Mouse (Mus musculus): ENCODE measurements around the gene Sh3bgrl2. TPM values are rescaled to one million over a fixed set of nuclear protein-coding genes. Genes with fewer than 3 reads are reported as not detected.

Gene Sh3bgrl2
- polyA plus RNA-seq, 1 experiment from 2014 or later: 17.3 TPM

GRCm38 (mm10) chr9:83646691-83647090 is 98.6 kb downstream of the Sh3bgrl2 start:
- Histone ChIP-seq H3K9me3 (ENCODE audit: low read length) (no peaks in the 10 kb centered on the region), H3K36me3 (ENCODE audit: insufficient read depth, low read length) (no peaks in the 10 kb centered on the region), H3K27me3 (replicated peaks; ENCODE audit: insufficient read depth, low read length) (no peaks in the 10 kb centered on the region), H3K4me3 (ENCODE audit: low read depth, low read length) (no peak overlapping the region), H3K4me2 (replicated peaks; ENCODE audit: low read depth, low read length) (no peak overlapping the region), H3K4me1 (ENCODE audit: insufficient read depth, low read depth, low read length) (0 out of 2 replicates have a peak, but pooled peaks cover 3% of the 10 kb centered on the region), H3K9ac (replicated peaks; ENCODE audit: low read depth) (no peak overlapping the region), H3K27ac (ENCODE audit: low read length) (no peak overlapping the region)
- ATAC-seq (no peak), DNase-seq (ENCODE audit: low spot score) (no peak)
- TF ChIP-seq EP300 (IDR thresholded peaks at IDR 0.05) (no peak), CTCF (IDR thresholded peaks at IDR 0.05) (no peak)
- whole genome bisulfite sequencing: 86% methylated on average over 5 of the region's 5 CpGs

- Histone ChIP-seq H3K27ac (ENCODE audit: low read length) (no peak overlapping the region), H3K4me3 (ENCODE audit: low read depth, low read length) (no peak overlapping the region), H3K9me3 (ENCODE audit: low read length) (no peaks in the 10 kb centered on the region), H3K9ac (replicated peaks; ENCODE audit: low read depth) (no peak overlapping the region), H3K4me1 (ENCODE audit: insufficient read depth, low read depth, low read length) (0 out of 2 replicates have a peak, but pooled peaks cover 3% of the 10 kb centered on the region), H3K4me2 (replicated peaks; ENCODE audit: low read depth, low read length) (no peak overlapping the region), H3K27me3 (replicated peaks; ENCODE audit: insufficient read depth, low read length) (no peaks in the 10 kb centered on the region), H3K36me3 (ENCODE audit: insufficient read depth, low read length) (no peaks in the 10 kb centered on the region)
- DNase-seq (ENCODE audit: low spot score) (peak; percentile 36), ATAC-seq (no peak)
- WGBS: 11% methylated on average over 7 of the region's 7 CpGs
- TF ChIP-seq CTCF (IDR thresholded peaks at IDR 0.05) (no peak), EP300 (IDR thresholded peaks at IDR 0.05) (no peak)
Observed at GRCm38 (mm10) chr9:83647919-83648705, 100.0 kb downstream of the Sh3bgrl2 start.

GRCm38 (mm10) chr9:83648733-83649132 is 100.6 kb downstream of the Sh3bgrl2 start:
- Histone ChIP-seq H3K4me3 (ENCODE audit: low read depth, low read length) (no peak overlapping the region), H3K36me3 (ENCODE audit: insufficient read depth, low read length) (no peaks in the 10 kb centered on the region), H3K4me2 (replicated peaks; ENCODE audit: low read depth, low read length) (no peak overlapping the region), H3K9me3 (ENCODE audit: low read length) (no peaks in the 10 kb centered on the region), H3K27me3 (replicated peaks; ENCODE audit: insufficient read depth, low read length) (no peaks in the 10 kb centered on the region), H3K9ac (replicated peaks; ENCODE audit: low read depth) (no peak overlapping the region), H3K27ac (ENCODE audit: low read length) (no peak overlapping the region), H3K4me1 (ENCODE audit: insufficient read depth, low read depth, low read length) (0 out of 2 replicates have a peak, but pooled peaks cover 3% of the 10 kb centered on the region)
- ATAC-seq (no peak), DNase-seq (ENCODE audit: low spot score) (no peak)
- TF ChIP-seq CTCF (IDR thresholded peaks at IDR 0.05): no peak
- TF ChIP-seq EP300 (IDR thresholded peaks at IDR 0.05): no peak
- 32% methylated on average over 3 of the region's 3 CpGs for WGBS

- Histone ChIP-seq H3K9ac (replicated peaks; ENCODE audit: low read depth) (no peak overlapping the region), H3K4me1 (ENCODE audit: insufficient read depth, low read depth, low read length) (0 out of 2 replicates have a peak, but pooled peaks cover 3% of the 10 kb centered on the region), H3K27me3 (replicated peaks; ENCODE audit: insufficient read depth, low read length) (no peaks in the 10 kb centered on the region), H3K36me3 (ENCODE audit: insufficient read depth, low read length) (no peaks in the 10 kb centered on the region), H3K27ac (ENCODE audit: low read length) (no peak overlapping the region), H3K4me2 (replicated peaks; ENCODE audit: low read depth, low read length) (no peak overlapping the region), H3K9me3 (ENCODE audit: low read length) (no peaks in the 10 kb centered on the region), H3K4me3 (ENCODE audit: low read depth, low read length) (no peak overlapping the region)
- WGBS: 66% methylated on average over 13 of the region's 13 CpGs
- TF ChIP-seq CTCF (IDR thresholded peaks at IDR 0.05): no peak
- no peak for TF ChIP-seq EP300 (IDR thresholded peaks at IDR 0.05)
- no peak for DNase-seq (ENCODE audit: low spot score)
- no peak for ATAC-seq
Observed at GRCm38 (mm10) chr9:83652015-83652414, 103.9 kb downstream of the Sh3bgrl2 start.

GRCm38 (mm10) chr9:83652590-83653172 is 104.6 kb downstream of the Sh3bgrl2 start:
- WGBS: 35% methylated on average over 15 of the region's 15 CpGs

GRCm38 (mm10) chr9:83654601-83655000 is 106.5 kb downstream of the Sh3bgrl2 start:
- H3K36me3 ChIP-seq (ENCODE audit: insufficient read depth, low read length): no peaks in the 10 kb centered on the region
- no peak overlapping the region for H3K4me3 ChIP-seq (ENCODE audit: low read depth, low read length)
- TF ChIP-seq EP300 (IDR thresholded peaks at IDR 0.05) (no peak), CTCF (IDR thresholded peaks at IDR 0.05) (no peak)
- peak; percentile 50; the same call in 1 of the 2 replicates for ATAC-seq
- no peak overlapping the region for H3K4me2 ChIP-seq (replicated peaks; ENCODE audit: low read depth, low read length)
- no peaks in the 10 kb centered on the region for H3K4me1 ChIP-seq (ENCODE audit: insufficient read depth, low read depth, low read length)
- H3K27me3 ChIP-seq (replicated peaks; ENCODE audit: insufficient read depth, low read length): no peaks in the 10 kb centered on the region
- no peaks in the 10 kb centered on the region for H3K9me3 ChIP-seq (ENCODE audit: low read length)
- no peak overlapping the region for H3K9ac ChIP-seq (replicated peaks; ENCODE audit: low read depth)
- 30% methylated on average over 5 of the region's 5 CpGs for WGBS
- DNase-seq (ENCODE audit: low spot score): peak; percentile 32
- H3K27ac ChIP-seq (ENCODE audit: low read length): no peak overlapping the region

More at GRCm38 (mm10) chr9:83652590-83653172, 104.6 kb downstream of the Sh3bgrl2 start:
- TF ChIP-seq EP300 (IDR thresholded peaks at IDR 0.05): no peak
- peak; percentile 67 for TF ChIP-seq CTCF (IDR thresholded peaks at IDR 0.05)
- Histone ChIP-seq H3K9me3 (ENCODE audit: low read length) (no peaks in the 10 kb centered on the region), H3K9ac (replicated peaks; ENCODE audit: low read depth) (no peak overlapping the region), H3K4me2 (replicated peaks; ENCODE audit: low read depth, low read length) (no peak overlapping the region), H3K36me3 (ENCODE audit: insufficient read depth, low read length) (no peaks in the 10 kb centered on the region), H3K27ac (ENCODE audit: low read length) (no peak overlapping the region), H3K4me1 (ENCODE audit: insufficient read depth, low read depth, low read length) (0 out of 2 replicates have a peak, but pooled peaks cover under 1% of the 10 kb centered on the region), H3K4me3 (ENCODE audit: low read depth, low read length) (no peak overlapping the region), H3K27me3 (replicated peaks; ENCODE audit: insufficient read depth, low read length) (no peaks in the 10 kb centered on the region)
- ATAC-seq (0 out of 2 replicates have a peak, but pooled peaks have one; percentile 41), DNase-seq (ENCODE audit: low spot score) (peak; percentile 33)
